Mouse (Mus musculus) thymus, postnatal 0 days (tissue): ENCODE results near the gene Plscr1. TPM values are rescaled to one million over a fixed set of nuclear protein-coding genes. Genes with fewer than 3 reads are reported as not detected.
A peak's percentile ranks its signal among the peaks of the same experiment; 100 is the strongest.

Experiments
- DNase-seq: peaks from one replicate; pipeline ENCODE4 v3.0.0-alpha.2; 2015; ENCODE audit warnings: low spot score
- polyA plus RNA-seq: library from polyadenylated mRNA; unstranded; fragments of >200 nt; fragmentation: Nextera tagmentation; extraction: Ambion mirVana; gene quantifications from 2 replicates; pipeline ENCODE4 v1.2.1, GENCODE M21; 2015

The Plscr1 gene
- polyA plus RNA-seq, 1 experiment from 2014 or later = 22.3 TPM

- no peak for DNase-seq
Observed at GRCm38 (mm10) chr9:92253585-92254321, 4.2 kb downstream of the Plscr1 start.

DNA sequence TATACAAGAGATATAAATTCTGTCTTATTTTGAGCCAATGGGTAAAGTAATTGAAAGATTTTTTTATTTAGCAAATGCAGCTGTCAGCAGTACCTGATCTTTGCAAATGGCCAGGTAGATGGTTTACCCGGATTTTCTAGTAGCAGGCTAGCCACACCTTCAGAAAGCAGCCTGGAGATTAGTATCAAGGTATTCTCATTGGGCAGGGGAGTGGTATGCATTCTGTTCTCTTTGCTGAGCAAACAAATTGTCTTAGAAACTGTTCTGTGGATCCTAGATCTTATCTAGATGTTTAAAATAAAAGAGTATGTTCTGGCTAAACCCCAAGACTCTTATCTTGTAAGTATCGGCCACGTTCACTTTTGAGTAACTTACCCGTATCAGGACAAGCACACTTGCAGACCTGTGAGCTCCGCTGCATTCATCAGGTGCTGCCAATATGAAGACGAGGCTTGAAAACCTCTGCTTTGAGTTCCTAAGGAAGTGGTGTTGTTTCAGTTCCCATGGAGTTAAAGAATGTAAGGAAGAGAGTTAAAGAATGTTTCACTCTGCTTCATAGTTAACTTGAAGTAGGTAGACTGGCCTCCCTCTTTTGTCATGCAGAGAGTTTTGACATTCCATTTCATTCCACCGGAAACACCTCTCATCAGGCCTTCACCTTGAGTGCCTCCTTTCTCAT, 11.1 kb downstream of the Plscr1 start:
- no peak for DNase-seq

DNA sequence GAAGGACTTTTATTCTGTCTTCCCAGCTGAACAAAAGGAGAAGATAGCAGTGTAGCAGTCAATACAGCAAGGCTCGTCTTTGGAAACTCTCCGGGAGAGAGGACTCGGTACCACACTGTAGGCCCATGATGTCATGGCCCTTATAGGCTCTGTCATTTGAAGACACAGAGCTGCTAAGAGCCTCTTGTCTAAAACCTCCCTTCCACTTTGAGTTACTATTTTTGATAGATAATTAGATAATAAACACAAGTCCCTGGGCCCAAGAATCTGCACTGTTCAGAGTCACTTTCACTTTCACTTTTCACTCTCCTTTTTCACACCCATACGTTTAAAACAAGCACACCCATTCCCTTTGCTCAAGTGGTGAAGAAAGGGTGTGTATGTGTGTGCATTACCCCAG, 16.2 kb downstream of the Plscr1 start:
- peak; percentile 28 for DNase-seq

- DNase-seq = no peak
Observed at GRCm38 (mm10) chr9:92266558-92267171, 17.1 kb downstream of the Plscr1 start.

GRCm38 (mm10) chr9:92267732-92268131, 18.2 kb downstream of the Plscr1 start:
- no peak for DNase-seq

DNA sequence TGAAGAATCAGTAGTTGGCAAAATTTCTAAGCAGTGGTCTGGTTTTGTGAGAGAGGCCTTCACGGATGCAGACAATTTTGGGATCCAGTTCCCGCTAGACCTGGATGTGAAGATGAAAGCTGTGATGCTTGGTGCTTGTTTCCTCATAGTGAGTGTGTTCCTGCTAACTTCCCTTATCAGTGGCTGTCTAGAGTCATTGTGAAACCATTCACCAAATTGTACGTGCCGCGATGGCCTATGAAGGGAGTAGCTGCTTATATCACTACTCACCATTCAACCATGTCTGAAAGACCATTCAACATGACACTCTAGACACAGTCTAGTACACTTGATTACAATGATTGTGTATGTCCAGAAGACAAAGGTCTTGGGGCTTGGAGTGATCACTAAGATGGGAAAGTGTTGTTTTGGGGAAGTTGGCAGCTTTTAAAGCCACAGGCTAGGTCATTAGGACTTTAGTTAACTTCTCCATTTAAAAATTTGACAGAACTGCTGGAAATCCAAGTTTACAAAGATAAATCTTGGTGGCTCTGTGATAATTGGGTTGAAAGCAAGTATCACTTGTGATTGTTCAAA, 20.4 kb downstream of the Plscr1 start:
- no peak for DNase-seq

DNA sequence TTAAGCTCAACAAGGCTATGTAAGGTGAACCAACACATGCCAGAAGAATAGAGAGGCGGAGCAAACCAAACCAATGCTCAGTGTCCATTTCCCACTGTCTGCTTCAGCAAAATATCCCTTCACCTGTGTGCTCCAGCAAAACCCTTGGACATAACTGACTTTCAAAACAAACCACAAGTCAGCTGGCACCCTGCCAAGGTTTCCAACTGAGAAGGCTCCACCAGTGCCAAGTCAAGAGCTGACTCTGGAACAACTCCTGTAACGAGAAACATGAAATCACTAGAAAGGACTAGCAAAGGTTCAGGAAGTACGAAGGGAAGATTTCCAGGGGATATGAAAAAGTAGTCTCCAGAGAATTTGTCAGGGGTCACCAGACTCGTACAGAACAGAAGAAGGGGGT, 21.4 kb downstream of the Plscr1 start:
- DNase-seq = no peak

DNA sequence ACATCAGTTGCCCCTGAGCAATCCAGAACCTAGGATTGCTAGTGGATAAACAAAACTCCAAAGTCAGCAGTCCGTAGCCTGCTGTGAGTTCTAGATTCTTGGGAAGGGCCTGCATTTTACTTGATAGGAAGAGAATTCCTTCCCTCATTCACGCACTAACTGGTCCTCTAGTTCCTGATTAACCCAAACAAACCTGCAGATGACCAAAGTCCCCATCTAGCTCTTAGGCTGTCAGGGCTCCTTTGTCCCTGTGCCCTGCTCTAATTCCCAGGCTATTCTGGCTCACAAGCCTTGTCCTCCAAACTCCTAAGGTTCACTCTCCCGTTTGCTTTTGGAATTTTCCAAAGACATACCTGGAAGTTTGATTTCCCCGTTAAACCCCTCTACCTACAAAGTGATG, 23.1 kb downstream of the Plscr1 start:
- no peak for DNase-seq

DNA sequence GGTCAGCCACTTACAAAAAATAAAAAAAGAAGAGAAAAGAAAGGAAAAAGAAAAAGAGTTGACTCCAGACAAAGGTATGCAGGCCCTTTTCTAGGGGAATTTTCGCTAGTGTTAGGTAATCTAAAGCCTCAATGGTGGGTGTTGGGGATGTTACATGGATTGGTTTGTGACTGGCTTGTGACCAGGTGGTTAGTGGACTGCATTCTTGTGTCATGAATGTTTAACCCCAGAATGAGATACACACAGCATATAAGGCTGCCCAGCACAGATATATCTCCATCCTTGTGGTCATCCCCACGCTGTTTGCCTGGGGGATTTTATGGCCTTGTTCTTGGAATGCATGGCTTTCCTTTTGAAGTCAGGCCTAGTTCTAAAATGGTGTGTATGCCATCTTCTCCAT, 23.7 kb downstream of the Plscr1 start:
- DNase-seq = no peak

DNA sequence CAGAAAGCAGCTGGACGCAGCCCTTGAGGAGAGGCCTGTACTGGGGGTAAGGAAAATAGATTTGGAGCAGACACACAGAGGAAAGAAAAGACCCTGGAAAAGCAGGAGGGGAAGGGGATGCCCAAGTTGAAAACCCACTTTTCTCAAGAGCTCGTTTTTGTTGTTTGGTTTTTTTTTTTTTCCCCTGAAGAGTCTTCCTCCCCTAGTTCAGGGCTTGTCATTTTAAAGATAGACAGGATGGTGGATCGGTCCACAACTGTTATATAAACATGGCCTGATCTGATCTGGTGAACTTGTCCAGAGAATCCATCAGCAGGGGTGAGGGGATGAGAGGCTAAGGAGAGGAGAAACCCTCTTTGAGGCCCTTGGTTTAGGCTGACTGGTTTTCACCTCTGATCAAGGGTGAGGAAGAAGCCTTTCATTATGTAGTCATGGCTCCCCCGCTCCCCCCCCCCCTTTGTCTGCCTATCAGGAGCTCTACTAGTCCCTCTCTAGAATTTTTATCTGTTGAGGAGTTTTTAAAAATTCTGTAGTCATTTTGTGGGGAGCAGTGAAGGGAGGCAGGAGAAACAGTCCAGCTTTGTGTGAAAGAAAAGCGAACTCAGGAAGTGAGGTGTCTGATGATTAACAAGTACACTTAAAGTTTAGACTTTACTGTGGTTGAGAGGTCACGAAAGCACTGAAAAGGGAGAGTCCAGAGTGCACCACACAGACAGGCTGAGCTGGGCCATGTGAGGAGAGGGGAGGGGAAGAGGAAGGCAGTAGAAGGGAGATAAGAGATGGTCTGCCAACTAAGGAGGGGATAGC, 24.6 kb downstream of the Plscr1 start:
- DNase-seq = no peak

GRCm38 (mm10) chr9:92275486-92276207, 26.1 kb downstream of the Plscr1 start, which contains the start of gene Plscr2:
Plscr2 (plus strand) TSS chr9:92275602.
- DNase-seq = no peak

- DNase-seq = no peak
Observed at GRCm38 (mm10) chr9:92276360-92276759, 26.8 kb downstream of the Plscr1 start.

DNA sequence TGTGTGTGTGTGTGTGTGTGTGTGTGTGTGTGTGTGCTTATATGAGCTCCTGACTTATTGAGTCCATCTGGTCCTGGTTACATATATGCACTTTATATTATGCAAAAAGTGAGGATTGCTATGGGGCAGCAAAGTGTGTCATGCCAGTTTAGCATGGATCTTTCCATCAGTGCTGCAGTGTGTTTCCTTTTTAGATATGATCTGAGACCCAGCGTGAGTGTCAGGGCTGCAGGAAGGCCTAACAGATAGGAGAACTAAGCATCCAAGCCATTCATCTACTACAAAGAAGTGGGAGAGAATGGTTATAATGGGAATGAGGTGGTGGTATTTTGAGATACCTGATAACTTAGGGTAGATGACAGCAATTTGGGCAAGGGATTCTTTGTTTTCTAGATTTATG, 30.5 kb downstream of the Plscr1 start:
- no peak for DNase-seq

DNA sequence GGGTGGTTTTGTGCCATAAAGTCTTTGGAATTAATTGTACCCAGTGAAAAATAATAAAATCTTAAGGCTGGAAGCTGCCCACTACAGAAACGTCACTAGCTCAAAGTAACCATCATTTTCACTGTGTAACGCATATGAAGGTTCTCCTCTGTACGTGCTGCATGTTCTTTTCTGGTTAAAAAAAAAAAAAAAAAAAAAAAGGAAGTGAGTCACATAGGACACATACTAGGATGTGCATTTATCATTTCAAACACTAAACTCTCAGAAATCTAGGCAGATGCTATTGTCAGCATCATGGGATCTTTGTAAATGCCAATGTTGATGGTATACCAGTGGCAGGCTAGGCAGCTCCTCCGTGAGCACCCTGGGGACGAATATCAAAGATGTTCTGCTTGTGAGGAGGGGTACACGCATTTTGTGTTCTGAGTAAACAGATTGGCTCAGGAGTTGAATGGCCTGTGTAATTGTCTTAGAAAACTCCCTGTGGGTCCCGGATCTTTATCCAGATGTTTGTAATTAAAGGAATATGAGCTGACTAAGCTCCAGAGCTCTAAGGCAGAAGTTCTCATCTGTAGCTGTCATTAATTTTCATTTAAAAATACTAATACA, 33.1 kb downstream of the Plscr1 start:
- DNase-seq = no peak

- DNase-seq = no peak
Observed at GRCm38 (mm10) chr9:92289675-92290074, 40.1 kb downstream of the Plscr1 start.

- no peak for DNase-seq
Observed at GRCm38 (mm10) chr9:92292169-92292568, 42.6 kb downstream of the Plscr1 start.

GRCm38 (mm10) chr9:92292922-92293321, 43.4 kb downstream of the Plscr1 start:
- DNase-seq = no peak

DNA sequence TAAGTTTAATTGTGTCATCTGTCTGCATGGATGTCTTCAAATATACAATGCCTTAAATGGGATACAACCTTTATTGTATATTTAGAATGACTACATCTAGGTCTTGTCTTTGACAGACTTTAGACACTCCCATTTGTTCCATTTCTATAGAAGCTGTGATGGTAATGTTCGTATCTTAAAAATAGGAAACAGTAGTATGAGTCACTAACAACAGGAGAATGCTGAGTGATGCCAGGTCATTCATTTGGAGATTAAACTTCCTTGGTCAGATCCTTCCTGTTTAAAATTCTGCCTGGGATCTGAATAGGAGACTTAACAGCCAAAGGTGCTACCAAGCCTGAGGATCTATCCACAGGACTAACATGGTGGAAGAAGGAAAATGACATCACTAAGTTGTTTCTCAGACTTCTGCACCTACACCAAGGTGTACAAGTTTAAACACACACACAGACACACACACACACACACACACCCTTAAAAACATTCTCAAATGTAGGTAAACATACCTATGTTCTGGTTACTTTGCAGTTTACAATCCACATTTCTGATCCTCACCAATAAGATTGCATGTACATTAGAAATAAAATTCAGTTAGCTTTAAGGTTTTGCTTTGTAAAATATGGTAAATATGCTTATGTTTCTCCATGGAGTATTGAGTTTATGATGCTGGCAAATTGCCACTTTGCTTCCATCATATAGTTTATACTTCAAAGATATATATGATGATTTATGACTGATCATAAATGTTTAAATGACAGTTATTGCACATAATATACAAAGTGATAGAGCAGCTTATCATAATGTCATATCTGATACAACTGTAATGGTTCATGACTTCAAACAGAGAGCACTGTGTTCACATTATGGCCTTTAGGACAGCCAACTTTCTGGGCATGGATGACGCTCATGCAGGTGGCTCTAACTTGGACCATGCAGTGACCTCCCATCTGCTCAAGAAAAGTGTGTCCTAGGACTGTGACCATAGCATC, 44.3 kb downstream of the Plscr1 start:
- no peak for DNase-seq

GRCm38 (mm10) chr9:92298288-92298687, 48.7 kb downstream of the Plscr1 start:
- no peak for DNase-seq
